Mouse (Mus musculus): ENCODE data around the gene Sln.

GRCm38 (mm10) chr9:53835039-53835438 lies 14.9 kb upstream of the Sln start:
- TF ChIP-seq CTCF (conservative IDR thresholded peaks at IDR 0.05; ENCODE audit: low read length), result no peak
- TF ChIP-seq NANOG (IDR thresholded peaks at IDR 0.05; ENCODE audit: borderline replicate concordance, low read length), result no peak
